Mouse (Mus musculus) right cerebral cortex, postnatal 10 days (tissue): ENCODE results near the gene Fam167b.
A peak's percentile ranks its signal among the peaks of the same experiment; 100 is the strongest.
"Not testable (repeated sequence)": the region's sequence is repeated elsewhere in the genome, so short reads cannot be mapped to it uniquely, and the experiment has no call there.

Experiments
- DNase-seq, 2 experiments: peaks; one replicate each; pipeline ENCODE4 v3.0.0; 2021; ENCODE audit warnings: low spot score in 2 of 2

Fam167b gene

GRCm38 (mm10) chr4:129561184-129561583 is 17.2 kb downstream of the Fam167b start:
- no peak for DNase-seq

- DNase-seq = no peak
Observed at GRCm38 (mm10) chr4:129558321-129558955, 19.9 kb downstream of the Fam167b start.

GRCm38 (mm10) chr4:129557256-129557808 is 21.0 kb downstream of the Fam167b start:
- no peak for DNase-seq

GRCm38 (mm10) chr4:129556532-129557223 is 21.7 kb downstream of the Fam167b start:
- peak; percentile 90 to 92 for DNase-seq

- peak; percentile 49 to 59 for DNase-seq
Observed at GRCm38 (mm10) chr4:129555862-129556531, 22.4 kb downstream of the Fam167b start.

- peak; percentile 68 to 72 for DNase-seq
Observed at GRCm38 (mm10) chr4:129555421-129555861, 22.9 kb downstream of the Fam167b start.

- DNase-seq = not testable (repeated sequence)
Observed at GRCm38 (mm10) chr4:129554512-129554911, 23.8 kb downstream of the Fam167b start.

- DNase-seq = no peak
Observed at GRCm38 (mm10) chr4:129550295-129550694, 28.1 kb downstream of the Fam167b start.

- DNase-seq = no peak
Observed at GRCm38 (mm10) chr4:129549306-129549705, 29.0 kb downstream of the Fam167b start.

- DNase-seq = not testable (repeated sequence)
Observed at GRCm38 (mm10) chr4:129547631-129548030, 30.7 kb downstream of the Fam167b start.

- no peak for DNase-seq
Observed at GRCm38 (mm10) chr4:129544106-129544505, 34.2 kb downstream of the Fam167b start.

- DNase-seq = peak; percentile 98
Observed at GRCm38 (mm10) chr4:129542592-129543141, 35.7 kb downstream of the Fam167b start, which contains the start of gene Hdac1. Gene Hdac1 (minus strand): TSS chr4:129542713.

- DNase-seq = no peak
Observed at GRCm38 (mm10) chr4:129541868-129542591, 36.3 kb downstream of the Fam167b start.

- DNase-seq = no peak
Observed at GRCm38 (mm10) chr4:129540012-129540411, 38.3 kb downstream of the Fam167b start.

GRCm38 (mm10) chr4:129528901-129529300 is 49.4 kb downstream of the Fam167b start:
- DNase-seq = not testable (repeated sequence)
